Mouse (Mus musculus) frontal cortex, adult (tissue): Measurements from ENCODE around the gene Sh3bp4.

ENCODE experiments used
- ATAC-seq: cut with Nextera tagmentation; 2 replicates; pipeline ENCODE4 v1.9.2; 2017; ENCODE audit warnings: mild to moderate bottlenecking, moderate library complexity, mixed read lengths; ENCODE audit not compliant: low TSS enrichment

The Sh3bp4 gene

GRCm38 (mm10) chr1:89184839-89185238 is 114.6 kb downstream of the Sh3bp4 start:
- ATAC-seq, result no peak

GRCm38 (mm10) chr1:89187441-89187840 is 117.2 kb downstream of the Sh3bp4 start:
- no peak for ATAC-seq

DNA sequence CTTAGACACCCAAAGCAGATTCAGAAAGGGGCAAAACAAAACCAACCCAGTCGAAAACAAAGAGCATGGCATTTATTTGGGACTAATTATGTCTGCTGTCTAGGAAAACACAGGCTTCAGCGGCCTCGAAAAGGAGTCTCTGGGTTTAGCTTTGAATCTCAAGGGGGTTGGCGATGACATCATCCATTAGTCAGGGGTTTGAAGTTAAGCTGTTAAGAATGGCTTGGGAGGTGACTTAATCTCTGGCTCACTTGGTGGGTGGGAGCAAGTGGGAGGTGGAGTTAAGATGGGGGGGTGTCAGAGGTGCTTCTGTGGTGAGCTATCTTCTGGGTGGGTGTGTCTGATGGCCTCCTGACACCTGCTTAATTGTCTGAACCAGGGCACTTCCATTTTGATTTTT is 117.9 kb downstream of the Sh3bp4 start:
- no peak for ATAC-seq

GRCm38 (mm10) chr1:89189204-89189603 is 119.0 kb downstream of the Sh3bp4 start:
- no peak for ATAC-seq

DNA sequence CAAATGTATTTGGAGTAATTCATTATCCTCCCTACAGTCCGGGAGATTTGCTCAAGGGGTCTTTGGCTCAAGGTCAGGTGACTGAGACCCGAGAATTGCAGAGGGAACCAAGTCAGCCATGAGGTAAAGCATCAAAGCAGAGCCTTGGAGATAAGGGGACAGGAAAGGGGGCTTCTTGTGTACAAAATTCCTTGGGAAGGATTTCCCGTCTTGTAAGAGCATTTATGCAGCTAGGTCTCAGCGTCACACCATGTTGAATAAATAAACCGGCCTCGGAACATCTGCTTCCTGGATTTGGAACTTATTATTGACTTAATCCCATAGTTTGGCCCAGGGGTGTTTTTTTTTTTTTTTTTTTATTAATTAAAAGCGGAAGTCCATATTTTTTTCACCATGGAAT is 120.4 kb downstream of the Sh3bp4 start:
- ATAC-seq, result no peak

GRCm38 (mm10) chr1:89191127-89191740 is 121.0 kb downstream of the Sh3bp4 start:
- no peak for ATAC-seq

- ATAC-seq, result no peak
Observed at GRCm38 (mm10) chr1:89192536-89193220, 122.5 kb downstream of the Sh3bp4 start.

DNA sequence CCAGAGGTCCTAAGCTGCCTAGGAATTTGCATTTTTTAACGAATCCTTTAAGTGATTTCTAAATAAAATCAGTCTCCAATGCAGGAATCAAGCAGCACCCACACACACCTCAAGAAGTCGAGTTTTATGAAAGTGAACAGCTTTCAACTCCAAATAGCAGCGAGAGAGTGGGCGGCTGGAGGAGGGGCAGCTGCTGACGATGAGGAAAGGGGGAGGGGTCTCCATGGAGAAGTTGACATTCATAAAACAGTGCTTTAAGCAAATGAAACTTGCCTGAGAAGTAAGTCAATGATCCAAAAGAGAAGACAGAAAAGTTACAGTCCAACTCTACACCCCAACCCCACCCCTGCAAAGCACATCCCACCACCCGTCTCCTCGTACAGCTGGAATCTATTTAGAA is 123.4 kb downstream of the Sh3bp4 start:
- peak; percentile 24; the same call in 1 of the 2 replicates for ATAC-seq

GRCm38 (mm10) chr1:89195827-89196712 is 125.9 kb downstream of the Sh3bp4 start:
- peak; percentile 92 for ATAC-seq
